Mouse (Mus musculus): ENCODE data around the gene Ss18l1. TPM values are rescaled to one million over a fixed set of nuclear protein-coding genes. Genes with fewer than 3 reads are reported as not detected.

Ss18l1 gene
- polyA plus RNA-seq, 1 experiment from 2014 or later = 8.3 TPM

DNA sequence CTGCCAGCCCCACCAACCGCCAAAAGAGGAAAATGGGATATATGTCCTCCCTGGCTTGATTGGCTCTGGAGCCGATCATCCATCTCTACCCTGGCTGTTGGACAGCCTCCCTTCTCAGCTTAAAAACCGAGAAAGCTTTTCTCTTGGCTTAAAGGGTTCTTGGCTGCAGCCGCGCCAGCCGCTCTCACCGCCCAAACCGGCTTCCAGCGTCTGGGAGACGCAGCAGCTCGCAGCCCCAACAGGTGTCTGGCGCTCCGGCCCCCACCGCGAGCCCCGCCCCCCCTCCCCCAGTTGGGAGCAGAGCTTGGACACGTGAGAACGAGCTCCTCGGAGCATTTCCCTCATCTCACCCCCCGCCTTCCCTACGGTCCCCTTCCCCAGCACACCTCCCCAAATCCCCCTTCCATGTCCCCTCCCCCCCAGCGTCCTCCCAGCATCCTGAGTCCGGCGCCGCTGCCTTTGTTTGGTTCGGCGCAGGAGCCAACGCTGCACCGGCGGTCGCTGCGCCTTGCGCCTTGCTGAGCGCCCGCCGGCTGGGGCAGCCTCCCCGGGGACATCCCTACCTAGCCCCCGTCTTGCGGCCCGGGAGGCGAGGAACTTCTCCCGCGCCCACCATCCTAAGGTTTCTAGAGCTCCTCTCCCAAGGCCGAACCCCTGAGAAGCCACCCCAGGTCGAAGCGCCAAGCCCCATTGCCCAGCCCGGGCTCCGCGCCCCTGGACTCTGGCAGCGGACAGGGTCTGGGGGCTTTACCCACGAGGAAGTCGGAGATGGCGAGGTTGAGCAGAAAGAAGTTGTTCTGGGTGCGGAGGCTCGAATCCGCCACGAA lies 61.1 kb downstream of the Ss18l1 start:
- peak overlapping the region; percentile 35; the same call in 1 of the 2 replicates for H3K27ac ChIP-seq (replicated peaks)
- peaks cover 84% of the 10 kb centered on the region for H3K27me3 ChIP-seq (replicated peaks; ENCODE audit: low read depth, poor library complexity, severe bottlenecking)
- H3K4me1 ChIP-seq = peaks cover 40% of the 10 kb centered on the region
- H3K4me3 ChIP-seq = peak overlapping the region; percentile 66
- no peaks in the 10 kb centered on the region for H3K9me3 ChIP-seq
- 1% methylated on average over 57 of the region's 57 CpGs for WGBS
- H3K36me3 ChIP-seq (replicated peaks) = no peaks in the 10 kb centered on the region
- DNase-seq (ENCODE audit: low spot score) = peak; percentile 33

DNA sequence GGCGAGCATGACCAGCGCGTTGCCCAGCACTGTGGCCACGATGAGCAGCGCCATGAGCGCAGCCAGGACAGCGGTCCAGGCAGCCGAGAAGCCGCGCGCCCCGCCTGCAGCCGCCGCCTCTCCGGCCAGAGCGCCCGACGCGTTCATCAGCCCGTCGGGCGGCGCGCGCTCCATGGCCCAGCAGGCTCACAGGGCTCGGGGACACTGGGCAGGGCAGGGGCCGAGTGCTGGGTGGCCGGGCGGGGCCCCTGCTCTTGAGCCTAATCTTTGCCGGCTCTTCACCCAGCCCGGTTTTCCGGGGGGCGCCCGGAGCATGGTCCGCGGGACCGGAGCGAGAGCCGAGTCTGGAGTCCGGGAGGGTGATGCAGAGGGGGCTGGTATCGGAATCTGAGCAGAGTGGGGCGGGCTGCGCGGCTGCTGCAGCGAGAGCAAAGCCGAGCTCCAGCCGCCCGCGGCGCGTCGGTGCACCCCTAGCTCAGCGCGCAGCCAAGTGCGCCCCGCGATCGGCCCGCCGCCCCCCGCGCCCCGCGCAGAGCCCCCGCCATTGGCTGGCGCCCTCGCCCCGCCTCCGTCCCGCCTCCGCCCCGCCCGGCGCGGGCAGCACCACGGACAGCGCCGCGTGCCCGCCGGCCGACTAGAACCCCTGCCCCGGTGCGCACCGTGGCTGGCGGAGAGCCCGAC lies 61.8 kb downstream of the Ss18l1 start, which contains the start of gene Hrh3:
Gene Hrh3, minus strand, starts transcription at position 511 of the 681 bp plus-strand sequence.
- WGBS = under 1% methylated on average over 87 of the region's 87 CpGs
- peak within 1 kb of the TSS; percentile 35; the same call in 1 of the 2 replicates for H3K27ac ChIP-seq (replicated peaks)
- no peaks in the 10 kb centered on the region for H3K36me3 ChIP-seq (replicated peaks)

DNA sequence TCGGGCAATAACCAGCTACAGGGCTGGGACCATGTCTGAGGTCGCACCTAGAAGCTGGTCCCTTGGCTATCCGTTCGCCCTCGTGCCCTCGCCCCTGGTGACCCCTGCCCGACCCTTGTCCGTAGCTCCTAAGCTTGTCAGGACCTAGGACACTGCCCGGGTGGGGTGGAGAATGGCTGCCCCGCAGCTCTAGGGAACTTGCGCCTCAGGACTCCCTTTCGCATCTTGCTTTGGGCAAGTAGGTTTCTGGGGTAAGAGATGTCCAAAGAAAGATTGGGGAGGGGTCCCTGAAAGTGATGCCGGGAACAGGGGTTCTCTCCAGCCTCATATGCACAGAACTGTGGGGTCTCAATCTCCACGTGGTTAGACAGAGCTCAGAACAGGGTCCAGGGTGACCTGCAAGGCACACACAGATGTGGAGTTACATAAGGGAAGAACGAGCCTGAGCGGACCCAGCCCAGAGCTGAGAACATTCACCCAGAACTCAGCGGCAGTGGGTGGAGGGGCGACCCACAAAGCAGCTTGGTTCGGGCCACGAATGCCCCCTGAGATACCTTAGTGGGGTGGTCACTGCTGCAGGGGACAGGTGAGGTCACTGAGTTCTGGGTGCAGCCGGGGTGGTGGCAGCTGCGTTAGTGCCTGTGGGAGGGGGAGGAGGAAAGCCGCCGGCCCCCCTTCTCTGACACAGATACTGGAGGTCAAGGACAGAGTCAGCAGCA lies 62.5 kb downstream of the Ss18l1 start:
- Histone ChIP-seq H3K4me3 (peak overlapping the region; percentile 66), H3K9me3 (no peaks in the 10 kb centered on the region), H3K27me3 (replicated peaks; ENCODE audit: low read depth, poor library complexity, severe bottlenecking) (peaks cover 70% of the 10 kb centered on the region), H3K27ac (replicated peaks) (no peak overlapping the region), H3K4me1 (peaks cover 35% of the 10 kb centered on the region), H3K36me3 (replicated peaks) (no peaks in the 10 kb centered on the region)
- 8% methylated on average over 24 of the region's 24 CpGs for WGBS
- no peak for DNase-seq (ENCODE audit: low spot score)

More for the DNA sequence above, 61.8 kb downstream of the Ss18l1 start, which contains the start of gene Hrh3:
- Histone ChIP-seq H3K27me3 (replicated peaks; ENCODE audit: low read depth, poor library complexity, severe bottlenecking) (peaks cover 77% of the 10 kb centered on the region), H3K4me3 (peak within 1 kb of the TSS; percentile 66), H3K4me1 (peaks cover 40% of the 10 kb centered on the region), H3K9me3 (no peaks in the 10 kb centered on the region)
- peak; percentile 92 for DNase-seq (ENCODE audit: low spot score)

DNA sequence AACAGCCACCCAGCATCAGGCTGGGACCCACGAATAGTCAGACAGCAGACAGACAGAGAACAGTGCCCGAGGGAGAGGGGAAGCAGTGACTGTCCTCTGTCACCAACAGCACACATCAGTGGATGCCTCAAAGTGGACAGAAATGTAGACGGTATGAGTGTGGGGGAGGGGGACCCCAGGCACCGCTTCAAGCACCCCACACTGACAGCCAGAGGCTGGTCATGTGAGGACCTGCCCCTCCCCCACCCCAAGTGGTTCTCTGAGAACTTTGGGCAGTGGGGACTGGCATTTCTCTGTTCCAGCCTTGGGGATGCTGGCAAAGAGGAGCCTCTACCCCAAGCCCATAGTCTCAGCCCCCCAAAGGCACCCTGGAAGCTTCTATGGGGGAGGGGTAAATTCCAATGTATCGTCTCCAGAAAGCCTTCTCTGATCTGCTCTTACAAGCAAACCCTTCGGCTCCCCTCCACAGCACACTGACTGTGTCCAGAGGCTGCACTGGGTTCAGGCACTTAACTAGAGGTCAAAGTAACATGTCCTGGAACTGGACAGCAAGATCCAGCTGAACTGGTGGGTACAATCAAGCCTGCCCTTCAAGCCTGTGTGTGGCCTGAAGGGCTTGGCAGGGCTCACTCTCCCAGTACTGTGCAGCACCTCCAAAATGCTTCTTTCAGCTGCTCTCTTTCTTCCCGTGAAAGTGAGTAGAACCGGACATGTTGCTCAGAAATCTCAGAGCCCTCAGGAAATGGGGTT lies 63.3 kb downstream of the Ss18l1 start:
- Histone ChIP-seq H3K9me3 (no peaks in the 10 kb centered on the region), H3K4me3 (0 out of 2 replicates have a peak overlapping the region, but pooled peaks have one; percentile 66), H3K27ac (replicated peaks) (no peak overlapping the region), H3K27me3 (replicated peaks; ENCODE audit: low read depth, poor library complexity, severe bottlenecking) (peaks cover 65% of the 10 kb centered on the region), H3K4me1 (peaks cover 31% of the 10 kb centered on the region), H3K36me3 (replicated peaks) (no peaks in the 10 kb centered on the region)
- WGBS = 24% methylated on average over 8 of the region's 8 CpGs
- no peak for DNase-seq (ENCODE audit: low spot score)

DNA sequence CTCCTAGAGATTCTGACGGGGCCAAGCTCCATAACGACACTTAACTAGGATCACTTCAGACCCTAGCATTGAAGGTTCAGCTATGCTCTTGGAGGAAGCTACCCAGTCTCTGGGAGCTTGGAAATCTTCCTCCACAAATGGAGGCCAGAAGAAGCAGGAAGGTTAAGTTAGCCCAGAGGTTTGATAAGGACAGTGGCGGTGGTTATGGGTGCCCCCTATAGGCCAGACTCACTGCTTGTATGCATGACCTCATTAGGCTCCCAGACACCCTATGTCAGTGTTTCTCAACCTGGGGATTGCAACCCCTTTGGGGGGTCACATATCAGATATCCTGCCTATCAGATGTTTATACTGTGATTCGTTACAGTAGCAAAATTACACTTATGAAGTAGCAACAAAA lies 64.8 kb downstream of the Ss18l1 start:
- Histone ChIP-seq H3K27ac (replicated peaks) (no peak overlapping the region), H3K27me3 (replicated peaks; ENCODE audit: low read depth, poor library complexity, severe bottlenecking) (peaks cover 50% of the 10 kb centered on the region), H3K9me3 (no peaks in the 10 kb centered on the region), H3K36me3 (replicated peaks) (no peaks in the 10 kb centered on the region), H3K4me3 (no peak overlapping the region), H3K4me1 (peaks cover 31% of the 10 kb centered on the region)
- WGBS = 58% methylated on average over 4 of the region's 4 CpGs
- no peak for DNase-seq (ENCODE audit: low spot score)

DNA sequence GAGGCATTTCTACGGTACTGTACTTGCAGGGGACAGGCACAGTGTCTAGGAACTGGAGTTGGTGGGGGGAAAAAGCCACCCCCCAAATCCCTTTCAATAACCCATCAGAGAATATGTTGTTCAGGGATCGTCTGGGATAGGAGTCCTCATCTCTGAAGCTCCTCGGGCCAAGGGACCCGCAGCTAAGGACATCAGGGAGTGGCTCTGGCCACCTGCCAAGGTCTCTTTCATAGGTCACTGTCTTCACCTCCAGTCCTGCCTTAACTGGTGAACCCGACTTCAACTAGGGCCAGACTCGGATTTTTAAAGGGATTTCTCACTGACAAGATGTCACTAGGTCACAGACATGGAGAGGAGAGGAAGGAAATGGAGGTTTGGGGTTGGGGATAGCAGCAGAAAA lies 66.0 kb downstream of the Ss18l1 start:
- Histone ChIP-seq H3K27ac (replicated peaks) (no peak overlapping the region), H3K4me3 (no peak overlapping the region), H3K9me3 (no peaks in the 10 kb centered on the region), H3K4me1 (peaks cover 27% of the 10 kb centered on the region), H3K36me3 (replicated peaks) (no peaks in the 10 kb centered on the region), H3K27me3 (replicated peaks; ENCODE audit: low read depth, poor library complexity, severe bottlenecking) (peaks cover 38% of the 10 kb centered on the region)
- 76% methylated on average over 6 of the region's 6 CpGs for WGBS
- DNase-seq (ENCODE audit: low spot score) = no peak

DNA sequence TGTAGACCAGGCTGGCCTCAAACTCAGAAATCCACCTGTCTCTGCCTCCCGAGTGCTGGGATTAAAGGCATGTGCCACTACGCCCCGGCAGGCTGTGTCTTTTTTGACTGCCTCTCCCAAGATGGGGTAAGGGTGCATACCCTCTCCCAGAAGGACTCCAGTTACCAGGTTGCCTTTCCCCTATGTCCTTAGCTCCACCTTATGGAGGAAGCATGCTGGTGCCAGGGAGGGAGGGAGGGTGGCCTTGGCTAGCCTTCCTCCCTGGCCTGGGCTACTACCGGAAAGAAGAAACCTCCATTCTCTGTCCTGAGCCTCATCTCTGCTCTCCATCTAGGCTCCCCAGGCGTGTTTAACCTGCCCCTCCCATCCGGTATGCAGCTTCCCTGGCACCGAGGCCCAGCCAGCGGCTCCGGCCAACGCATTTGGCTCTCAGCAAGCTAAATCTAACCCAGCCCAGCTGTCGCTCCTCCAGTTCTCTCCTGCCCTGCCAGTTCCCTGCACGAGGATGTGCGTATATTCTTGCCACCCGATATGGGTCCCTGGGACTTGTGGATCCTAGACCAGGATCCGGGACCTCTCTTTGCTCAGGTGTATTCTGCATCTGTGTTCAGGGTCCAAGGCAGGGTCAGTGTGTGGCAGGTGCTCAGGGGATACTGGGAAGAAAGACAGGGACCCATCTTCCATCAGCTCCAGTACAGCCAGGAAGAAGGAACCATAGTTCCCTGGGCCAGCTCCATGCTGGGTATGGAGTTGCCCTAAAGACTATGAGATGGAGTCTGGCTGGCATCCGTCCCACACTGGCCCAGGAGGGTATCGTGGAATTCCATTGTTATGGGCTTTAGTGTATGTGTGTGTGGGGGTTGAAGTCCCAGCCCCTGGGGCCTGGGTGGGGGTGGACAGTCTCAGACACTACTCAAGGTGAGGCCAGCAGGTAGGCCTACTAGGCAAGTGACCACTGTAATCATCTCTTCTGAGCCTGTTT lies 71.9 kb downstream of the Ss18l1 start:
- Histone ChIP-seq H3K27ac (replicated peaks) (no peak overlapping the region), H3K9me3 (no peaks in the 10 kb centered on the region), H3K4me1 (peaks cover 36% of the 10 kb centered on the region), H3K27me3 (replicated peaks; ENCODE audit: low read depth, poor library complexity, severe bottlenecking) (peaks cover 11% of the 10 kb centered on the region; the same call in 1 of the 2 replicates), H3K4me3 (no peak overlapping the region), H3K36me3 (replicated peaks) (no peaks in the 10 kb centered on the region)
- DNase-seq (ENCODE audit: low spot score) = no peak
- 62% methylated on average over 17 of the region's 17 CpGs for WGBS

DNA sequence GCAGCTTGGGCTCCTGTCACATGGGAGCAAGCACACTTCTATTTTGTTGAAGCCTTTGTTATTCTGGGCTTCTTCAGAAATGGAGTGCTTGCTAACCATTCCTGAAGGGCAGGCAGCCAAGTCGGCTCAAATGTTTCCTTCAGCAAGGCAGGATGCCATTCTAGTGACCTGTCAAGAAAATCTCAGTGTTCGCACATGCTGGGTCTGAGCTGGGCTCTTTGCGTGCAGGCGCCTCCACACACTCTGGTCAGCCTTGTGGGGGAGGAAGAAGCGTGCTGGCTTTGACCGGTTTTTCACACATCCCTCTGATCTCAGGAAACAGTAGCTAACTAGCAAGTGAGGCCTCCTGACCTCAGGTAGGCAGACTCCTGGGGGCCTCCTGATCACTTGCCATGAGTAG lies 73.0 kb downstream of the Ss18l1 start:
- DNase-seq (ENCODE audit: low spot score) = no peak
- 56% methylated on average over 6 of the region's 6 CpGs for WGBS
- Histone ChIP-seq H3K9me3 (no peaks in the 10 kb centered on the region), H3K27ac (replicated peaks) (no peak overlapping the region), H3K4me1 (peaks cover 43% of the 10 kb centered on the region), H3K36me3 (replicated peaks) (no peaks in the 10 kb centered on the region), H3K4me3 (no peak overlapping the region), H3K27me3 (replicated peaks; ENCODE audit: low read depth, poor library complexity, severe bottlenecking) (peaks cover 10% of the 10 kb centered on the region; the same call in 1 of the 2 replicates)

DNA sequence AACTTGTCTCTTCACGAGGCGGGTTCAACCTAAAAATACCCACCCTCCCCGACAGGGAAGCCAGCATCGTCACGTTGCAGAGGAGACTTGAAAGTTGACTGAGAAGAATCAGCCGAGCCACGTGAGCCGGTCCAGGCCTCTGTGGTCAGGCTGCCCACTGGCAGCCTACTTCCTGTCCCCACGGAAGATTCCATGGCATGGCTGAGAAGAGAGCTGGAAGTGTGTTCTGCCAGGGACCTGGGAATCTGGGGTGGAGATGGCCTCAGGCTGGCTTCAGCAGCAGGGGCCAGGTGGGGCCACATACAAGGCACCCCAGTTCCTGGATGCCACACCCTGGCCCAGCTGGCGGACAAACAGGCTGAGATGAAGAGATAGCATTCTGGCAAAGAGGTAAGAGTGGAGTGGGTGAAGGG lies 73.8 kb downstream of the Ss18l1 start:
- no peak overlapping the region for H3K4me3 ChIP-seq
- WGBS = 78% methylated on average over 10 of the region's 10 CpGs
- DNase-seq (ENCODE audit: low spot score) = no peak
- no peaks in the 10 kb centered on the region for H3K9me3 ChIP-seq
- H3K27ac ChIP-seq (replicated peaks) = peak overlapping the region; percentile 75; the same call in 1 of the 2 replicates
- H3K36me3 ChIP-seq (replicated peaks) = no peaks in the 10 kb centered on the region
- peaks cover 8% of the 10 kb centered on the region; the same call in 1 of the 2 replicates for H3K27me3 ChIP-seq (replicated peaks; ENCODE audit: low read depth, poor library complexity, severe bottlenecking)
- H3K4me1 ChIP-seq = peaks cover 44% of the 10 kb centered on the region

DNA sequence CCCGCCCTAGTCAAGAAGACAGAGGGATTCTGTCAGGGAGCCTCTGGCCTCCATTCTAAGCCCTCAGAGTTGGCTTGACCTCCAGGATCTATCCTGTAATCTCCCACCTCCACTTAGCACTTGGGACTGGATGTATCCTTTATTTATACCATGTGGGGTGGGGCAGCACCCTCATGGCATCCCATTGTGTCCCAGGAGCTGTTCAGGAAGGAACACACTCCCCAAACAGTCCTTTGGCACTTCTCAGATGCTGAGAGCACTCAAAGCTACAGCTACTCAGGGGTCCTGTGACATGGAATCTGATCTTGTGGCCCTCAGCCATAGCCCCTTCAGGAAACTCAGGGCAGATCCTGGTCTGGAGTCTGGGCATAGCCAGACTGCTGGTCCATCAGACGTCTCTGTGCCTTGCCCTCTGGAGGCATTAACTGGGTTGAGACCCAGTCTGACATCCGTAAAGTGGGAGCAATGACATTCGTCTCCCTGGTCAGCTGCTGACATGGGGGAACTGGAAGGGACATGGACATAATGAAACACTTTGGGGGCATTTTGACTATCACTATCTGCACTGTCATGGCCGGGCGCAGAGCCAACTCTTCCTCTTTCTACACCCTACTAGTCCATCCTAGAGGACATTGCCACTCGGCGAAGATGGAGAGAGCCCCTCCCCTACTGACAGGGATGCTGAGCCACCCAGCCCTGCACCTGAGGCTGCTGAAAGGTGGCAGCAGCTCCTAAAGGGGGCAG lies 74.6 kb downstream of the Ss18l1 start:
- no peak for DNase-seq (ENCODE audit: low spot score)
- H3K36me3 ChIP-seq (replicated peaks) = no peaks in the 10 kb centered on the region
- H3K4me3 ChIP-seq = peak overlapping the region; percentile 77
- H3K27me3 ChIP-seq (replicated peaks; ENCODE audit: low read depth, poor library complexity, severe bottlenecking) = peaks cover 8% of the 10 kb centered on the region; the same call in 1 of the 2 replicates
- peak overlapping the region; percentile 75 for H3K27ac ChIP-seq (replicated peaks)
- 73% methylated on average over 8 of the region's 8 CpGs for WGBS
- no peaks in the 10 kb centered on the region for H3K9me3 ChIP-seq
- H3K4me1 ChIP-seq = peaks cover 44% of the 10 kb centered on the region

Measured in embryonic facial prominence, embryonic 10.5 days (tissue).